Mouse (Mus musculus): ENCODE data around the gene Rad51ap2. TPM values are rescaled to one million over a fixed set of nuclear protein-coding genes. Genes with fewer than 3 reads are reported as not detected.

Rad51ap2 gene
- not detected for total RNA-seq (2022)

- DNase-seq (ENCODE audit: low spot score), result peak; percentile 49
Observed at GRCm38 (mm10) chr12:11455549-11456194, at the start of gene Rad51ap2. Gene Rad51ap2, plus strand, starts transcription at chr12:11456079.

DNA sequence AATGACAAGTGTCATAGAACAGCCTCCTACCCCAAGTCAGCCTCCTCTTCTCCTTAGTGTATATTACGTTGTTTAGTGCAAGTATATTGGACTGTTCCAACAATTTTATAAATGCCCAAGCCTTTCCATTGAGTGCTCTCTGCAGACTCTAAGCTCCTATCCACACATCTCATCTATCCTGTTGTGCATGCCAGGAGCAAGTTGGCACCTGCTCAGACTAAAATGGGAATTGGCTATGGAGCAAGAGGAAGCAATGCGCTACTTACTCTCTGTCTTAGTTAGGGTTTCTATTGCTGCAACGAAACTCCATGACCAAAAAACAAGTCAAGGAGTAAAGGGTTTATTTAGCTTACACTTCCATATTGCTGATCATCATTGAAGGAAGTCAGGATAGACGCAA is 48.2 kb upstream of the Rad51ap2 start:
- no peak for DNase-seq (ENCODE audit: low spot score)

- DNase-seq (ENCODE audit: low spot score), result no peak
Observed at GRCm38 (mm10) chr12:11418112-11418511, 37.8 kb upstream of the Rad51ap2 start.

- no peak for DNase-seq (ENCODE audit: low spot score)
Observed at GRCm38 (mm10) chr12:11427396-11427795, 28.5 kb upstream of the Rad51ap2 start.

GRCm38 (mm10) chr12:11433126-11433525 is 22.8 kb upstream of the Rad51ap2 start:
- no peak for DNase-seq (ENCODE audit: low spot score)

- no peak for DNase-seq (ENCODE audit: low spot score)
Observed at GRCm38 (mm10) chr12:11433716-11434115, 22.2 kb upstream of the Rad51ap2 start.

DNA sequence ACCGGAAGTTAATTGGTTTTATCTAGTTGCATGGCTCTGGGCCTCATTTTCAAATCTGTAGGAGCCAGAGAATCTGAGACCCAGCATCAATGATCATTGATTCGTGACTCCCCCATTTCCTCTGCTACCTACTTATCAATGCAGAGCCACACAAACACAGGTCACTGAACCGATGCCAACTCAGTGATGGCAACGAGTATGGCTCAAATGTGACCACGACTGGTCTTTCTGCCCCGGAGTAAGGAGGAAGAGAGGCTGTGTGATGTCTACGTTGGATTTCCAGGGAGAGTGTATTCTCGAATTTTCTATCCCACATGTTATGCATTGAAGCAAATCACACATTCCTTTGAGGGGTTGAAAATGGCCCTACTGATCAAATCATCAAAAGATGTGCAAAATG is 21.4 kb upstream of the Rad51ap2 start:
- DNase-seq (ENCODE audit: low spot score), result no peak

DNA sequence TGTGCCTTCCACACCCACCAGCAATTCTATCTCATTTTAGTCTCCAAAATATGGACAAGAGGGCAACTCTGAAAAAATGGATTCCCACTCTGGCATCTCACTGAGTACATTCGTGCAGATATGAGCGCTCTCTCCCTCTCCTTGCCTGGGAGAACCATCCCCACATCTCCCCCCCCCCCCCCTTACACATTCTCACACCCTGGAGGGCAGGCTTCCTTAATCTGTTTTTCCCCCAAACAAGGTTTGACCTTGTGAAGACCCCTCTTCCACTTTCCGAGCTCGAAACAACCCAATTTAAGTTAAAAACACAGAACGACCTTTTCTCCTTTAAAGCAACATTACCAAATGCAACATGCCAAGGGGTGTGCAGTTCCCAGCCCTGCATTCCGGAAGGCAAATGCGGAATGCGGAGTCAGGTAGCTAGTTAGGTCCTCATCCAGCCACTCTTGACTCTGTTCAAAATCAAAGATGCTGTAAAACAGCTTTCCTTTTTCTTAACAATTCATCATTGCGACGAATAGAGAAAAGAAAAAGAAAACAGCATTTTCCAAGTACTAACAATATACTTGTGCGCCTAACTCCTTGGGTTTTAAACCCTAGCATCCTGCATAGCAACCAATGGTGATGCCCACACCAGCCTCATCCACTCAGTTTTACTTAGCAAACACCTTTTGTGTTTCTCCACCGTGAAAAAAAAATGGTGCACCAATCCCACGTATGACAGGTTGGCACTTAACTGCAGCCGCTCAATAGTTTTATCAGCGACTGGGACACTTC is 20.4 kb upstream of the Rad51ap2 start:
- DNase-seq (ENCODE audit: low spot score), result no peak

DNA sequence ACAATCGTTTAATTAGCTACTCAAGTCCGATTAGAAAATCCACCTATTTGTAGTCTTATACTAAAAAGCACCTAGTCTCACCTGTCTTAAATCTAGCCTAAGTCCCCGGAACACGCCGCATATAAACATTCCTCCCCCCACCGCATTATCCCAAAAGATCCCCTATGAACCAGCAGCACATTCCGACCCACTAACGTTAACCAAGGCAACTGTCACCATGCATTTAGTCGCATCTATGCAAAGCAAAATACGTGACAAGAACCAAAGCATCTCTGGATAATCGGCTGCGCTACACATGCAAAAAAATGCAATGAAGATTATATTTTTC is 19.9 kb upstream of the Rad51ap2 start:
- DNase-seq (ENCODE audit: low spot score), result no peak

- DNase-seq (ENCODE audit: low spot score), result peak; percentile 8
Observed at GRCm38 (mm10) chr12:11436497-11437265, 19.2 kb upstream of the Rad51ap2 start, which contains the start of gene Vsnl1. Gene Vsnl1, minus strand, starts transcription at chr12:11436613.

GRCm38 (mm10) chr12:11437266-11437906 is 18.5 kb upstream of the Rad51ap2 start:
- peak; percentile 26 for DNase-seq (ENCODE audit: low spot score)

DNA sequence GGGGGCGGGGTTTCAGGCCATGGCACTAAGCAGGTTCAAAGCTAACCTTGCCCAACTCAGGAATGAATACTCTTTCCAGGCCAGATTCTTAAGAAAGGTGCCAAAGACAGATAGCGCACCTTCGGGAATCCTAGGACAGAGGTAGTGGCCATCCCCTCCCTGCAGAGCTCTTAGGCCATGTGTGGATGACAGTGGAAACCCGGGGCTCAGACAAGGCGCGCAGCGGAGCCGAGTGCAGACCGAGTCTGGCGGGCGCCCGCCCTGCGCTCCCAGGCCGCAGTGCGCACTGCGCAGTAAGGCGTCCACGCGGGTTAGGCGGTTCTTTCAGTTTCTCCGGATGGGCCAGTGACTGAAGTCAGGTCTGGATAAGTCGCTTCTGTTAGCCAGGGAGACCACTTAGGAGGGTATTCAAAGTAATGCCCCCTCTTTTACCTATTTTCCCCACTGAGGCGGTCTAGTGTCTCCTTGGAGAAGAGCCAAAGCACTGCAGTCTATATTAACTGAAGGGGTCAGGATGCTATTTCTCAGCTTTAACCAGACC is 17.9 kb upstream of the Rad51ap2 start:
- no peak for DNase-seq (ENCODE audit: low spot score)

DNA sequence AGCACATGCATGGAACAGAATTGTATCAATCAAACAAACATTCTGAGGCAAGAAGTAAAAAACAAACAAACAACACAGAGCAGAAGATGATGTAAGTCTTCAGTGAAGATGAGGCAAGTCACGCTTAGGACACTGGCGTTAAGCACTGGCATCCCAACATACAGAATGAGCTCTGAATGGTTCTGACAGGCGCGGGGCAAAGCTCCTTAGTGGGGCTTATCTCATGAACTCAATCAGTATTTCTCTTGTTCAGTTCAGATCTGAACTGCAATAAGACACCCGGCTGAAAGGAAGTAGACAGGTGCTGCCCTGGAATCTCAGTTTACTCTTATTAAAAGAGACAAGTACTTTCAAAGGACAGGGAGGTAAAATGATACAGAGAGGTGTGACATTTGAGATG is 1.7 kb upstream of the Rad51ap2 start:
- no peak for DNase-seq (ENCODE audit: low spot score)

- no peak for DNase-seq (ENCODE audit: low spot score)
Observed at GRCm38 (mm10) chr12:11456213-11456612, 334 bp downstream of the Rad51ap2 start.

GRCm38 (mm10) chr12:11456632-11457031 is 753 bp downstream of the Rad51ap2 start:
- DNase-seq (ENCODE audit: low spot score), result no peak

Other genes starting within 250 kb of the Rad51ap2 start
- gene Msgn1, start 247.1 kb upstream of the Rad51ap2 start, total RNA-seq (2022), result not detected
- gene Gen1, start 190.3 kb upstream of the Rad51ap2 start, total RNA-seq (2022), result 1 to 10 TPM in 1 of 4 experiments, under 1 TPM in 3; 0.38 to 2.0 (median 0.62) TPM
- gene Smc6, start 190.2 kb upstream of the Rad51ap2 start, total RNA-seq (2022), result 10 to 100 TPM; 31.8 to 42.7 (median 35.9) TPM
- gene Vsnl1, start 19.5 kb upstream of the Rad51ap2 start, total RNA-seq (2022), result 1 to 10 TPM in 1 of 4 experiments, under 1 TPM in 3; 0.26 to 1.2 (median 0.78) TPM

Measured in heart, adult 8-10 months (tissue).